Mouse (Mus musculus) spleen, adult 2 months (tissue): ENCODE data around the gene Agtrap.

Experiments
- CTCF ChIP-seq: fragments of 200-500 bp; IDR thresholded peaks from 2 replicates; pipeline ENCODE4 v1.5.1; 2011; ENCODE audit warnings: mild to moderate bottlenecking, inconsistent platforms; ENCODE audit not compliant: insufficient read depth, insufficient read length, insufficient replicate concordance; ENCODE audit errors: extremely low read depth
- POLR2A ChIP-seq: fragments of 200-500 bp; IDR thresholded peaks from 2 replicates; pipeline ENCODE4 v1.6.1; 2011; ENCODE audit warnings: low read depth, low read length, inconsistent platforms

DNA sequence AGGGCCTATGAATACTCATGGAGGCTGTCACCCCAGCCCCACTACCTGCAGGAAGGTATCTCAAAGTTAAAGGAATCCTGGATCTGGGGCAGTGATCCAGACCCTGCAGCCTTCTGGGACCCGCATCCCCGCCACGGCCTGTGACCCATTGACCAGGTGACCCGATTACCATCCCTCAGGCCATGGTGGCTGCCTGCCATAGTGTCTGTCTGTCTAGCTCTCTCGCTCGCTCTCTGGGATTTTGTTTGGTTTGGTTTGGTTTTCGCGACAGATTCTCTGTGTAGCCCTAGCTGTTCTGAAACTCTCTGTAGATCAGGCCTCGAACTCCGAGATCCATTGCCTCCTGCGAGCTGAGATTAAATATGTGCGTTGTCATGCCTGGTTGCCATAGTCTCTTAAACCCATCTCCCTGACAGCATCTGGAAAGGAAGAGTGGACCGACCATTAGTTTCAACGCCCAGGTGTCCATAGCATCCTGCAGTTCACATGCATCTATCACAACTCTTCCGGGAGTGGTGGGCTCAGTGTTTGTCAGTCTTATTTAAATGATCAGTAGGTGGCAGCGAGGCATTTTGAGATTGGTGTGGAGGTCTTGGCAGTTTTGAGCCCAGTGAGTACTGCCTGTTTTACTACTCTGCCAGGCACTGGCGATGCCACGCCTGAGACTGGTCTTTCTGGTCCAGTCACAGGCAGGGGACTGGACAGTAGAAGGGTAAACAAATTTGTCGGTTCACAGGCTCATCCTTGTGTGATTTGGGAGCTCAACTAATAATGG is 48.4 kb downstream of the Agtrap start:
- TF ChIP-seq POLR2A (no peak), CTCF (no peak)
